Mouse (Mus musculus) liver, postnatal 0 days (tissue): ENCODE measurements around the gene Nrros. TPM values are rescaled to one million over a fixed set of nuclear protein-coding genes. Genes with fewer than 3 reads are reported as not detected.
A peak's percentile ranks its signal among the peaks of the same experiment; 100 is the strongest.

Source experiments
- ATAC-seq: fragments of 200-750 bp; cut with Nextera tagmentation; 2 replicates; pipeline ENCODE4 v1.8.0; 2017; ENCODE audit warnings: mild to moderate bottlenecking, moderate library complexity
- DNase-seq: peaks from one replicate; pipeline ENCODE4 v3.0.0-alpha.2; 2016
- H3K27ac ChIP-seq: fragments of 300-500 bp; sonication (generic); 2 replicates; pipeline ENCODE4 v1.5.1; 2014; ENCODE audit warnings: antibody characterized with exemption, moderate library complexity, mild to moderate bottlenecking, low read depth
- H3K27me3 ChIP-seq: fragments of 300-500 bp; sonication (generic); 2 replicates; pipeline ENCODE4 v1.6.1; 2014; ENCODE audit warnings: low read length, control low read depth, mixed read lengths; ENCODE audit not compliant: insufficient read depth
- H3K36me3 ChIP-seq: fragments of 300-500 bp; sonication (generic); replicated peaks from 2 replicates; pipeline ENCODE4 v1.6.1; 2014; ENCODE audit warnings: mild to moderate bottlenecking, control low read depth, low read length, moderate library complexity, mixed read lengths; ENCODE audit not compliant: insufficient read depth
- H3K4me1 ChIP-seq: fragments of 300-500 bp; sonication (generic); 2 replicates; pipeline ENCODE4 v1.6.1; 2014; ENCODE audit warnings: antibody characterized with exemption, mild to moderate bottlenecking, control low read depth; ENCODE audit not compliant: insufficient read depth
- H3K4me2 ChIP-seq: fragments of 300-500 bp; sonication (generic); 2 replicates; pipeline ENCODE4 v1.6.1; 2014; ENCODE audit warnings: low read depth, mild to moderate bottlenecking, low read length, moderate library complexity, mixed read lengths
- H3K4me3 ChIP-seq: fragments of 300-500 bp; sonication (generic); 2 replicates; pipeline ENCODE4 v1.5.1; 2014; ENCODE audit warnings: low read depth, low read length
- H3K9ac ChIP-seq: fragments of 300-500 bp; sonication (generic); replicated peaks from 2 replicates; pipeline ENCODE4 v1.6.1; 2014; ENCODE audit warnings: mild to moderate bottlenecking, moderate library complexity
- H3K9me3 ChIP-seq: fragments of 300-500 bp; sonication (generic); 2 replicates; pipeline ENCODE4 v1.6.1; 2016; ENCODE audit warnings: mild to moderate bottlenecking, control low read depth, low read length, mixed read lengths
- CTCF ChIP-seq: sonication (generic); IDR thresholded peaks from 2 replicates; pipeline ENCODE4 v1.5.1; 2016; ENCODE audit warnings: antibody characterized with exemption, low read depth
- EP300 ChIP-seq: IDR thresholded peaks from 2 replicates; pipeline ENCODE4 v1.6.1; 2016; ENCODE audit warnings: antibody characterized with exemption, low read depth, mild to moderate bottlenecking
- WGBS: fragments of 180-500 bp; shearing (Covaris S2); extraction: QIAGEN DNeasy Blood & Tissue Kit; methylation state at CpG from one replicate; pipeline ENCODE4 v1.1.7; 2014; ENCODE audit not compliant: insufficient replicate concordance; 5-methylcytosine and 5-hydroxymethylcytosine counted together
- polyA plus RNA-seq: library from polyadenylated mRNA; unstranded; fragments of >200 nt; fragmentation: Nextera tagmentation; extraction: Ambion mirVana; gene quantifications from 2 replicates; pipeline ENCODE4 v1.2.1, GENCODE M21; 2015

Gene Nrros
- polyA plus RNA-seq, 1 experiment from 2014 or later = 20.5 TPM

DNA sequence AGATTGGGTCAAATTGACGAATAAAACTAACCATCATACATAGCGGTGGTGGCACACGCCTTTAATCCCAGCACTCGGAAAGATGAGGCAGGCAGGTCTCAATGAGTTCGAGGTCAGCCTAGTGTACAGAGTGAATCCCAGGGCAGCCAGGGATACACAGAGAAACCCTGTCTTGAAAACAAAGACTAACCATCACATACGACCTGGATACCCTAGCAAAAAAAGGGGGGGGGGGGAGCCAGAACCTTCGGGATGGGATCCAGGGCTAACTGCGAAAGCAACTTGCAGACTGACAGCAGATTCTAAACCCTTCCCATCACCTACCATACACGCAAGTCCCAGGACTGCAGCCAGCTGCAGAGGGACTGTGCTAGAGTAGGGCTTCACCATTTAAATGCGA lies 51.0 kb downstream of the Nrros start:
- Histone ChIP-seq H3K4me1 (peaks cover 17% of the 10 kb centered on the region), H3K27ac (peak overlapping the region; percentile 49), H3K36me3 (no peaks in the 10 kb centered on the region), H3K4me3 (no peak overlapping the region), H3K9ac (no peak overlapping the region), H3K4me2 (peak overlapping the region; percentile 57), H3K9me3 (no peaks in the 10 kb centered on the region), H3K27me3 (no peaks in the 10 kb centered on the region)
- WGBS = 84% methylated on average over 10 of the region's 10 CpGs
- TF ChIP-seq EP300 (no peak), CTCF (no peak)
- DNase-seq = no peak
- no peak for ATAC-seq

DNA sequence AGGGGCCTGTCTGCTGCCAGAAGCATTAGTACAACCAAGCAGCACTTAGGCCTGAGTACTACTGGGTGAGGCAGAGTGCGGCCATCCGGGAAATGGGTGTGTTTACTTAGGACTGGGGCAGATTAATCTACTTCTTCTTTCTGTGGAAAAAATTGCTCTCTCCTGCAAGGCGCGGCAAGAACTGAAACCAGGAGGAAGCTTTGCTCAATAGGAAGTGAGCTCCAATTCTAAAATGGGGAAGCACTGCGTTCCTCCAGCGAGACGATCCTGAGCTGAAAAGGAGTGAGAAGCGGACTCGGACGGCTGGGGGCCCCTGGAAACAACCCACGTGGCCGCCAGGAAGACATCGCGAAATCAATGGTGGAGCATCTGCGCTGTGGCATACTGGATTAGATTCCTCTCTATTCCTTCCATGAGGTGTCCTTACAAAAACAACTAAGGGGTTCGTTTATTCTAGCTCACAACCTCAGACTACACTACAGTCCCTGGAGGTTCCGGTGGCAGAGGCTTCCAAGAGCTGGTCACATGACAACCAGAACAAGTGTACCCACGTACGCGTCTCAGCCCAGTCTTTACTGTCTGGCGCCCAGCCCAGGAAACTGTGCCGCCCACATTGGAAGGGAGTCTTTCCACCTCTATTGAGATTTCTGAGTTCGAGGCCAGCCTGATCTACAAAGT lies 51.7 kb downstream of the Nrros start:
- 18% methylated on average over 23 of the region's 23 CpGs for WGBS
- Histone ChIP-seq H3K4me3 (peak overlapping the region; percentile 6; the same call in 1 of the 2 replicates), H3K4me2 (peak overlapping the region; percentile 57), H3K27ac (peak overlapping the region; percentile 49), H3K4me1 (peaks cover 17% of the 10 kb centered on the region), H3K27me3 (no peaks in the 10 kb centered on the region), H3K9me3 (no peaks in the 10 kb centered on the region), H3K36me3 (no peaks in the 10 kb centered on the region), H3K9ac (no peak overlapping the region)
- ATAC-seq = peak; percentile 78
- DNase-seq = peak; percentile 61
- TF ChIP-seq EP300 (peak; percentile 39; the same call in 1 of the 2 replicates), CTCF (no peak)

DNA sequence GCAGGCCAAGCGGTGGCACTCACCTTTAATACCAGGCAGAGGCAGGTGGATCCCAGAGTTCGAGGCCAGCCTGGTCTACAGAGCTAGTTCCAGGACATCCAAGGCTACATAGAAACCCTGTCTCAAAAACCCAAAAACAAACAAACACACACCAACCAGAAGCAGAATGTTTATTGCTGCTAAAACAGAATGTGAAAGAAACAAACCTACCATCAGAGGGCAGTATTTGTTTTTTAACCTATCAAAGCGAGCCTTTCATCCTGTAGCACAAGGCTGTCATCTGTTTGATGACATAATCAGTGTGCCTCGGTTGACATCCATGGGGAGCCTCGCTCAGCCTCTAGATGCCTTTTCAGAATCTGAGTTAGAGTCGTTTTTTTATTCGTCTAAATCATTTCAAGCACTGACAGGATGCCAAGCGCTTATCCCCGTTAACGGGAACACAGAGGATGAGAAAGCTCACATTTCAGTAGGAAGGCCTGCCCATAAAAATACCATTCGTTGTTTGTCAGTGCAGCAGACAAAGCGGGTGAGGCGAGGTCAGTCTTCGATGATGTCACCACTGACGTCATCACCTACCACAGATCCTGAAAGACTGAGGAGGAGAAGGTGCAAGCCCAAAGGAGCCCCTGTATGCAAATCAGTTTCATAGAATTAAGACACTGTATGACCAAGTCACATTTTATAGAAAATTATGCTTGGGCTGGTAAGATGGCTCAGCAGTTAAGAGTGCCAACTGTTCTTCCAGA lies 54.3 kb downstream of the Nrros start:
- no peak for ATAC-seq
- H3K27me3 ChIP-seq = no peaks in the 10 kb centered on the region
- no peak; the same call in 1 of the 2 replicates for TF ChIP-seq CTCF
- no peak for TF ChIP-seq EP300

DNA sequence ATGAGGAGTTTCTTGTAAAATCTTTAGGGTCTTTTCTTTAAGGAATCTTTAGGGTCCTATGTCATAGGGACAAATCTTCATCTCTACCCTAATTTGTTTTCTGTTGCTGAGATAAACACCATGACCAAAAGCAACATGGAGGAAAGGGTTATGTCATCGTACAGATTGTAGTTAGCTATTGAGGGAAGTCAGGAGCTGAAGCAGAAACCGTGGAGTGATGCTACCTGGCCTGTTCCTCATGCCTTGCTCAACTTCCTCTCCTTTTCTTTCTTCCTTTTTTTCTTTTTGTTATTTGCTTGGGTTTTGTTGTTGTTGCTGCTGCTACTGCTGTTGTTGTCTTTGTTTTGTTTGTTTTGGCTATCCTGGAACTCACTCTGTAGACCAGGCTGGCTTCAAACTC lies 56.8 kb downstream of the Nrros start:
- no peaks in the 10 kb centered on the region for H3K9me3 ChIP-seq
- 31% methylated on average over 2 of the region's 2 CpGs for WGBS
- H3K27me3 ChIP-seq = no peaks in the 10 kb centered on the region
- no peak overlapping the region for H3K4me2 ChIP-seq
- no peak for DNase-seq
- peaks cover 4% of the 10 kb centered on the region; the same call in 1 of the 2 replicates for H3K36me3 ChIP-seq
- H3K9ac ChIP-seq = no peak overlapping the region
- no peak for TF ChIP-seq EP300
- no peak for TF ChIP-seq CTCF
- H3K4me3 ChIP-seq = peak overlapping the region; percentile 17; the same call in 1 of the 2 replicates
- peaks cover 13% of the 10 kb centered on the region for H3K4me1 ChIP-seq
- H3K27ac ChIP-seq = peak overlapping the region; percentile 29; the same call in 1 of the 2 replicates
- ATAC-seq = no peak

More for the DNA sequence above, 54.3 kb downstream of the Nrros start:
- no peak overlapping the region for H3K27ac ChIP-seq
- H3K9ac ChIP-seq = no peak overlapping the region
- peaks cover 22% of the 10 kb centered on the region for H3K4me1 ChIP-seq
- no peak overlapping the region for H3K4me2 ChIP-seq
- peaks cover 4% of the 10 kb centered on the region; the same call in 1 of the 2 replicates for H3K36me3 ChIP-seq
- WGBS = 72% methylated on average over 15 of the region's 15 CpGs
- no peak for DNase-seq
- H3K4me3 ChIP-seq = no peak overlapping the region
- H3K9me3 ChIP-seq = no peaks in the 10 kb centered on the region

DNA sequence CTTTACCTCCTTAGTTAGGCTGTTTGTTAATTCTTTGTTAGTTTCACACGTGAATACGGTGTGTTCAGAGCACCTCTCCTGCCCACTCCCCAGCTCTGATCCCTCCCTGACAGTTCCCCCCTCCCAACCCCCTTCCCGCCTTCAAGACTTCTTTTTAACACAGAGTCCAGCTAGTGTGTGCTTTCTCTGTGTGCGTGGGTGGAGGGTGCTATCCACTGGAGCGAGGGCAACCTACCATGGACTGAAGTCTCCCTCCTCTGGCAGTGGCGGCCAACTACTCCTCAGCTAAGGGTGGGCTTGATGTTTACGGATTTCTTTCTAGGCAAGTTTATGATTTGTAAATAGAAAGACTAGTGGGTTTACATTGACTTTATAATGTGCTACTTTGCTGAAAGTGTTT lies 57.2 kb downstream of the Nrros start:
- H3K4me2 ChIP-seq = peak overlapping the region; percentile 51
- H3K4me3 ChIP-seq = peak overlapping the region; percentile 17
- no peak for TF ChIP-seq EP300
- TF ChIP-seq CTCF = peak; percentile 57
- no peak for DNase-seq
- no peaks in the 10 kb centered on the region for H3K27me3 ChIP-seq
- no peaks in the 10 kb centered on the region for H3K9me3 ChIP-seq
- 36% methylated on average over 7 of the region's 7 CpGs for WGBS
- ATAC-seq = no peak
- H3K9ac ChIP-seq = no peak overlapping the region; the same call in 1 of the 2 replicates
- peaks cover 10% of the 10 kb centered on the region for H3K4me1 ChIP-seq
- H3K36me3 ChIP-seq = peaks cover 6% of the 10 kb centered on the region; the same call in 1 of the 2 replicates
- H3K27ac ChIP-seq = peak overlapping the region; percentile 36; the same call in 1 of the 2 replicates

DNA sequence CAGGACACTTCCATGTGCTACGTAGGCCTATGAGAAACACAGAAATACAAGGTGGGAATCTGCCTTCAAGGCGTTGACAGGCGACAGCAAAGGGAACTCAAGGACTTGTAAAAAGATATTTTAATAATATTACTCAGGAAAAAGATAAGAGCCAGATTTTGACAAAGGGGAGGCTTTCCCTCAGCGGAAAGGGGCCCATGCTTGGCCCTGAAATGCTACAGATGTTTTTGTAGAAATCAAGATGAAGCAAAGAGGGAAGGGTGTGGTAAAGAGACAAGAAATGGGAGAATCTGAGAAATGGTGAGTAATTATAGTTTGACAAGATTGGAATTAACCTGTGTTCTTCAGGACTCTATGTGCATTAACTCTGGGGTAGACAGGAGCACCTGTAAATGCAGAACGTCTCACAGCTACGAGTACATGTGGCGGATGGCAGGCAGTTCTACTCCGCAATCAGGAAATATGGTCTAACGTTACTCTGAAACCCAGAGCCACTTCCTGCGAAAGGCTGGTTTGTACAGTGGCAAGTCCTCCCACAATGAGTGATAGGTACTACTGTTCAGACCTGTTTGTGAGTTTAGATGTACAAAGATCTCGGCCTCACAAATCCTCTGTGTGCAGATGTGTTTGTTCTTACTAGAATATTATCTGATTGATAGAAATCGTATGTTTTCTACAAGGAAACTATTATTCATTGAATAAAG lies 57.9 kb downstream of the Nrros start:
- no peak overlapping the region; the same call in 1 of the 2 replicates for H3K9ac ChIP-seq
- TF ChIP-seq EP300 (no peak), CTCF (no peak)
- H3K9me3 ChIP-seq = no peaks in the 10 kb centered on the region
- peak overlapping the region; percentile 17; the same call in 1 of the 2 replicates for H3K4me3 ChIP-seq
- peaks cover 6% of the 10 kb centered on the region; the same call in 1 of the 2 replicates for H3K36me3 ChIP-seq
- 41% methylated on average over 12 of the region's 12 CpGs for WGBS
- peak overlapping the region; percentile 51 for H3K4me2 ChIP-seq
- DNase-seq (no peak), ATAC-seq (no peak)
- peak overlapping the region; percentile 36 for H3K27ac ChIP-seq
- H3K4me1 ChIP-seq = peaks cover 7% of the 10 kb centered on the region; the same call in 1 of the 2 replicates
- no peaks in the 10 kb centered on the region for H3K27me3 ChIP-seq
